Mouse (Mus musculus) thymus, postnatal 14 days (tissue): ENCODE measurements around the gene Hpse2.

Experiments
- DNase-seq: peaks from one replicate; pipeline ENCODE4 v3.0.0; 2021

The Hpse2 gene

DNA sequence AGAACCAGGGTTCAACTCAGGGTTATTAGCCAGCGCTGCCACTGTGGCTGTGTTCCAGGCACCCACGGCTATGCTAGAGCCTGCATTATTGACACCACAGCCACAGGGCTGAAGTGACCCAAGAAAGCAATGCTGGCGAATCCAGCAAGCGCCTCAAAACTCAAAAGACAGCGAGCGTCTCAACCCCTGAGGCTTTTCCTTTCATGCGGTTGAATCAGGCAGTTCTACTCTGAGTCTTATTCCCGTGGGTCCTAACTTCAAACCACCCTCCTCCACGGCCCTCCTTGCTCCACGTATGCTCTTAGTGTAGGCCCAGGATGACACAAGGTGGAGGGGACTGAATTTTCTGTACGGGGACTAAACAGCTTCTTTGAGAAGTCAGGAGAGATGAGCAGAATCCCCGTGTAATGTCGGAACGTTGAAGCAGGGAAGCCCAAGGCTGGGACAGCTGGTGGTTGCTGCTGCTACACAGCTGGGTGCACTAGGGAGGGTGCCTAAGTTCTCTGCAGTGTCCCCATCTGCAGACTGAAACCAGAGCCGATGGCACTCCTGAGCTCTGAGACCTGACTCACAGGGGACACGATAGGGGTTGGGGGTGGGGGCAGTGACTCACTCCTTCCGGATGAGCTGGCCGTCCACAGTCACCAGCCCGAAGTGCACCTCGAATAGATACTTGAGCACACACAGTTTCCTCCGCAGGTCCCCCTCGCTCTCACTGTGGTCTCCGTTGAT is 617.8 kb downstream of the Hpse2 start:
- DNase-seq: no peak

DNA sequence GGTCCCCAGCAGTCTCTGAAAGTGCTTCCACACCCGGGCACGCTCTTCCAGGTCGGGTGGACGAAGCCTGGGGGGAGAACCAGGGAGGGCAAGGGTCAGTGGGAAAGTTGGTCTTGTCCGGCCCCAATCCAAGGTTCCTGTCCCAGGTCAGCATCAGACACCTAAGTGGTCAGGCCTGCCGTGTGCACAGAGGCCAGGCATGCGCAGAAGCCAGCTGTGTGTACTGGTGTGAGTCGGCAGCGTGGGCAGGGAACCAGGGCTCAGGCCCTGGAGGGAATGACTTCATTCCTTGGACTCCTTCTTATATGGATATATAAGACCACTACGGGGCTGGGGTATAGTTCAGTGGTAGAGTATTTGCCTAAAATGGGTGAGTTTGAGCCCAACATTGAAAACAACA is 618.5 kb downstream of the Hpse2 start:
- DNase-seq: no peak

DNA sequence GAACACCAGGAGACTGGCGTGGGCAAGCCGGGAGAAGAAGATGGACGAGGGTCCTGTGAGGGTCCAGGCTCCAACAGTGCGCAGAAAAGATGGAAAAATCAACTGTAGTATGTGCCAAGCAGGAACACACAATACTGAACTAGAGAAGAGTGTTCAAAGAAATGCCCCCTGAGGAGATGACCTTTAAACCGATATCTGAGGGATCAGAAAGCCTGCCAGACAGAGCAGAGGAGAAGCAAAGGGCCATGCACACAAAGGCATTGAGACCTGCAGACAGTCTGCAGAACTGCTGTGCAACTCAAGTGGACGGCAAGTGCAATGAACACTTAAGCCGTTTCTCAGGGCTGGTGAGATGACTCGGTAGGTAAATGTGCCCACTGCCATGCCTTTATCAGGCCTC is 620.8 kb downstream of the Hpse2 start:
- DNase-seq: no peak

DNA sequence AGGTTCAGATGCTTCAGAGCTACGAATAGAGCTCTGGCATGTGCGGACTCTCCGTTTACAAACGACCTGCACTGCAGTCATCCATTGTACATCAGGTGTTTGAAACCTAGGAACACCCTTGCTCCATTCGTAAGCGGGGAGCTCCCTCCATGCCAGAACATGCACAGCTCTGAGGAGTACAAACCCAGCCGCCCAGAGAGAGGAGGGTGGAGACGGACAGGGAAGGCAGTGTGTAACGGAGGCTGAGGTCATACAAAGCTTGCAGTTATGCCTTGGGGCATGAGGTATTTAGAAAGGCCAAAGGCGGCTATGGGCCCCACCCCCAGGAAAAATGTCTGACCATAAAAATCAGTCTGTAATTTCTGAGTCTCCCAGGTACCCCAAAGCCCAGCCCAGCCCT is 623.8 kb downstream of the Hpse2 start:
- no peak for DNase-seq

DNA sequence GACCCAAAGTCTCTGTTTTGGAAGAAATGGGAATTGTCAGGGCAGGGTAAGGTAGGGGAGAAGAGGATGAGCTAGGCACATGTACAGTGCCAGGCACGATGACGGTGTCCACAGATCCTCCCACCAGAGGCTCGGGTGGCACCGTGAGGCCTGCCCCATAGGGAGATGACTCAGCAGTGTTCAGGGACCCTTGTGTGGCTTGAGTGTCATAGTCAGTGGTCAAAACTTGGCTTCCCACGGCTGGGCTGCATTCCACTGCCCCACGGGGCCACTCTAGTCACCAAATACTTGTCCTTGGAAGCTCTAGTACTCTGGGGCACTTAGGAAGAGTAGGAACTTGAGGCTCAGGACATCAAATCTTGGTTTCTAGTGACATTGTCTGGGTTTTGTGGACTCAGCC is 631.5 kb downstream of the Hpse2 start:
- no peak for DNase-seq

DNA sequence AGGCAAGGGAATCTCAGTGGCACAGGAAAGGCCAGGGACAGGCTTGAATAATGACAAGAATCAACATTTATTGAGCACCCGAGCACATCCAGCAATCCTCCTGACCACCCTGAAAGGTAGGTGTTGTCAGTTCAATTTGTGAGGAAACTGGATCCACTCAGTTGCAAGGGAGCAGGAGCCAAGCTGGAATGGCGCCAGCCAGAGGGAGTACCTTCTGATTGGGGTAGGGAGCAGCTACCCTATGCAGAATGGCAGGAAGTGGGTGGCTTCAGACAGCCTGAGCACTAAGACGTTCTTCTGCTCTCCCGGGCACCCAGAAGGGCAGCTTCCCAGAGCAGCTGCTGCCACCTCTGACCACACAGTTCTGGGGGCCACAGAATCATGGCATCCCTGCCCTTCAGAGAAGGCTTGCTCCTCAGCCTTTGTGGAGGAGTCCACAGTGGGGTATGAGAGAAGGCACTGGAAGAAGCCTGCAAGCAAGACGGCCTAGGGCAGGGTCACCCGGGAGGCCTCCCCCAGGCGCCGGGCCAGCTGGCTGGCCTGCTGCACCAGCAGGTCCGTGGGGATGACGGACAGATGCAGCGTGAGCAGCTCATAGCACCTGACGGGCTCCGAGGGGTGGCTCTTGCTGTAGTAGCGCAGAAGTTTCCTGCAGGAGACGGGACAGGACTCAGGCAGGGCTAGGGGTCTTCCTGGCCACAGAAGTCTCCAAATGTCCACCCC is 632.8 kb downstream of the Hpse2 start:
- no peak for DNase-seq

DNA sequence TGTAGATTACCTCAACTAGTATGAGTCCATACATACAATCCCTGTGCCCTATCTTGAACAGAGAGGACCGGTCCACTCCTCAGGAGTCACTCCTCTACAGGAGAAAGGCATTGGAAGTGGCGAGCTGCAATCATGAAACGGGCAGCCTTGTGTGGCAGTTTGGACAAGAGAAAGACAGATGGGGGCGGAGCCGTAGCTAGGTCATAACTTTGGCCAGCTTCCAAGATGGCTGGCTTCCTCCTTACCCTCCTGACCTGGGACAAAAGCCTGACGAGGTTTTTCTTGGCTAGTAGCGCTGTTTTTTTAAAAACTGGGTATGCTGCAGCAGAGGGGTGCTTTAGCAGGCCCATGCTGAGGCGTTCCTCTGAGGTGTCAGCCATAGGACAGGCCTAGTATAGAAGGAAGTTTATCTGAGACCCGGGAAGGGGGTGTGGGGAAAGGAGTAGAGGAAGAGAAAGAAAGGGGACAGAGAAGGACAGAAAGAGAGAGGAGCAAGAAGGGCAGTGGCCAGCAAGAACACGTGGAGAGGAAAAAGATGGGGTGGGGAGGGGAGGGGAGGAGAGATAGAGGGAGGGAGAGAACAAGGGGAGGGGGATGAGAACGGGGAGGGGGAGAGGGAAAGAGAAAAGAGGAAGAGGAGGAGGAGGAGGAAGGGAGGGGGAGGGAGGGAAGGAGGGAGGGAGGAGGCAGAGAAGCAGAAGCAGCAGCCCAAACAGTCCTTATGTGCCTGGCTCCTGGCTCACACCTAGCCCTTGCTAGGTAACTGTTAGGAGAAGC is 634.8 kb downstream of the Hpse2 start:
- DNase-seq: no peak

DNA sequence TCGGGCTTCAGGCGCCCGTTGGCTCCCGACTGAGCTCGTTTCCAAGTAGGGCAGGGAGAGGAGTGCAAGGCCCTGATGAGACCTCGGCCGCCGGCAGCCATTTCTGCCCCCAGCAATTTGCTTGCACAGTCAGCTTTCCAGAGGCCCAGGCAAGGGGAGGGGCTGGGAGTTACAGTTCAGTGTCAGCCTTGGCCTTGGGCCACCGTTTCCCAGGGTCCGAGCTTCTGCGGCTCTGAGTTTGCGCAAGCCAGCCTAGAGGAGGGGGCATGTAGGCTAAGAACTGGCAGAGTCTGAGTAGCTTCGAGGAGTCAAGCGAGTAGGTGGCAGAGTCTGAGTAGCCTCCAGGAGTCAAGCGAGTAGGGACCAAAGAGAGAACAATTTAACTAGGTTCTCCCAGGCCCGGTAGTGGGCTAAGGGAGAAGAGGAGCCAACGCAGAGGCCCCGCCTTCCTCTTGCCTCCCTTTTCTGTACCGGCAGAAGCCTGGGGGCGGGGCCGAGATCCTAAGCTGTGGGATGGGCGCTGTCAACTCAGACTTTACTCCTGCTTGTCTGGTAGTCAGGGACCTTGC is 635.7 kb downstream of the Hpse2 start, which contains the start of gene Pyroxd2:
Pyroxd2 (minus strand) TSS at position 413 of the 569 bp plus-strand sequence.
- peak; percentile 47 for DNase-seq

DNA sequence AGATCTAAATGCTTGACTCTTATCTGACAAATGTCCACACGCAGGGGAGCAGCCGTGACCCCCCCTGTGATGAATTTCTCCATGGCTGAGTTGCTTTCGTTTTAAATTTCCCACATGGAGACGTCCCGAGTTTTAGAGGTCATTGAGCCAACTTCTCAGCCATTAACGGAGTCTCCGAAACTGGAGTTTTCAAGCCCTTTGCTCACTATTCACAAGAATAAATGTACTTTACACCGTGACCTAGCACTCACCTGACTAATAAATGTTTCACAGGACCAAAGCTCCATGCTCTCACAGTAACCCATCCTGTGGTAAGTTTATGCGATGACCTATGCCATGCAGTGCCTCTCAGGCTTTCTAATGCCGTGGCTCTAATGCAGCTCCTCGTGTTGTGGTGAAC is 638.0 kb downstream of the Hpse2 start:
- DNase-seq: no peak

DNA sequence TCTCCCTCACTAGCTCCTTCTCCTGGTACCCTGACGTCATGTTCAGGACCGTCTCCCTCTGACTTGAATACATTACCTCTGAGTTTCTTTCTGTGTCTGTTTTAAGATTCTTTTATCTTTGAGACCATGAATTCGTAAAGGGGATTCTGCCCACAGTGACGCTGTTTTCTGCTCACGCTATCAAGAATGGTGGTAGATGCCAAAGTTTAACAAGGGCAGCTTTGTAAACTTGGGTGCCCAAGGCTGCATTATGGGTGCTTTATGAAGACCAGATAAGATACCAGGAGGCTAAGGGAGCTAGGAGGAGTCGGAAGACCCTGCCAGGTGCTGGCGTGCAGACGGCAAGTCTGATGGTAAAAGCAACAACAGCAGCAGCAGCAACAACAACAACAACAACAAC is 641.5 kb downstream of the Hpse2 start:
- DNase-seq: no peak

DNA sequence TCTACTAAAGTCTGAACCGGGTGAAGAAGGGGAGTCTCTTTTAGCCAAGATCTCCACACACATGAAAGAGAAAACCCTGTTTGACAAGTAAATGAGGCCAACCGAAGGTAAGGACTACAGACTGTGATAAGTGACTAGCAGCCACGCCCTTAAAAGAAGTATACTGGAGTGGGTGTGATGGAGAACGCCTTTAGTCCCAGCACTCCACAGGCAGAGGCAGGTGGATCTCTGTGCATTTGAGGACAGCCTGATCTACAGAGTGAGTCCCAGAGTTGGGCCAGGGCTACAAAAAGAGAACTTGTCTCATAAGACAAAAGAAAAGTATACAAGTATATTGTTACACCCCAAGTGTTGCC is 642.3 kb downstream of the Hpse2 start:
- no peak for DNase-seq

DNA sequence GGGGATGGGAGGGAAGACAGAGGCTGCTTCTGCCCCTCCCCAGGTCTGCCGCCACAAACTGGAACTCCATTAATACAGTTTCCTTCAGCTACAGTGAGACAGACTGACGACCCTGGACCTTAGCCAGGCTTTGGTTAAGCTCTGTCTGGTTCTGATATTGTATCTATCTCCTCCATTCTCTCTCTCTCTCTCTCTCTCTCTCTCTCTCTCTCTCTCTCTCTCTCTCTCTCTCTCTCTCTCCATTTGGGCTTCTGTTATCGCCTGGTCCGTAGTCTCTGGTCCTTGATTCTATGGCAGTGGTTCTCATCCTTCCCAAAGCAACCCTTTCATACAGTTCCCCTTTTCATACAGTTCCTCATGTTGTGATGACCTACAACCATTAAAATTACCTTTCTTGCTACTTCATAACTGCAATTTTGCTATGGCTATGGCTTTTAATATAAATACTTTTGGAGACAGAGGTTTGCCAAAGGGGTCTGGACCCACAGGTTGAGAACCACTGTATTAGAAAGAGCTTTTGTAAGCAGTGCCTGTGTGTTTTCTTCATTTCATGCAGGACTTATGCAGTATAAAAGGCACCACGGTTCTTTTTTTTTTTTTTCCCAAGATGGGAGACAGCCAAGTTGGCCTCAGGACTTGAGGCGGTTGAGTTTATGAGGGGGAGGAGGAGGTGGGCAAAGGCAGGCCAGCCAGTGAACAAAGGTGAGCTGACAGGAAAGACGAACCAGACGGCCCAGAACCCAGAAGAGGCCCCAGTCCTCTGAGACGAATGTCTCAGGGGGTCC is 642.9 kb downstream of the Hpse2 start:
- DNase-seq: no peak

DNA sequence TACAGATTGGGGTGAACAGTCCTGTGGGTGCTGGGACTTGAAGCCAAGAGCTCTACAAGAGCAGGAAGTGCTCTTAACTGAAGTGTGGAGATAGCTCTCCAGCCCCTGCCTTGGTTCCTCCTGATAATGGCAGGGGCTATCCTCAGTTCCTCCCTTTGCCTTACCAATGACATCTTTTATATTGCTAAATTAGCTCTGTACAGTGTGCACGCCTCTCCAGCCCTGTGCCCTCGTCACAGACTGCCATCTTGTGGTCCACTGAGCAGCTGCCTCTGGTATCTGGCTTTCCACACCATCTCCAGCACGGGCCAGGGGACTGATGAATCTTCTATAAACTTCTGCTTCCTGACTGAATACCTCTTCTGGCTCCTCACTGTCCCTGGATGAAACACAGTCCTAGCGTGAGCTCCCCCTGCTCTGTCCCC is 644.0 kb downstream of the Hpse2 start:
- DNase-seq: peak; percentile 28

DNA sequence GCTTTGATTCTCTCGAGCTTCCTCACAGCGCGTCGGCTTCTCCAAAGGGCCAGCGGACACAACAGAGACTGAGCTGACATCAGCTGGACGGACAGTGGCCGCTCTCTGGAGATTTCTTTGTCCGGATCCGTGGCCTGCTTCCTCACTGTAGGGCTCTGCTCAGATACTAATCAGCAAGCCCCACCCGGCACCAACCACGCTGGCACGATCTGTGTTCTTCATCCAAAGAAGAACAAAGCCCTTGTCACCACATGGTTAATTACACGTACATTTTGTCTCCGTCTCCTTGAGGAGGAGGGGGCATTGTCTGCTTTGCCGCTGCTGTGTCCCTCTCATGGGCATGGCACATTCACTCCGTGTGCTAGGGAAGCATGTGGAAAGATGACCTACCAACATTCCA is 644.9 kb downstream of the Hpse2 start:
- no peak for DNase-seq

DNA sequence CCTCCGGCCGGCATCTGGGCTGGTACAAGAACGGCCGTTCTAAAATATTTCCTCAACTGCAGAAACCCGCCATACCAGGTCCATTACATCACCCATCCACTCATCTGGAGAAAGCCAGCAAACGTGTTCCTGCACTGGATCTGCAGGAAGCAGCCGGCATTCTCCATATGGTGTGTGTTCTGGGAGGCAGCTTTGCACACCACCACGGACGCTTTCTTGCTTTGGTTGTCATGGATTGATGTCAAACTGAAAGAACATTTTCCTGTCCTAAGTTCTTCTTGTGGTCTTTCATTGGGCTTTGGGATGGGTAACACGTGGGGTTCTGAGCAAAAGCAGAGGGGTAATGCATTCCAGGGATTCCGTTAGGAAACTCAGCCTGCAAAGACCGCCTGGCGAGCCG is 646.3 kb downstream of the Hpse2 start:
- no peak for DNase-seq

DNA sequence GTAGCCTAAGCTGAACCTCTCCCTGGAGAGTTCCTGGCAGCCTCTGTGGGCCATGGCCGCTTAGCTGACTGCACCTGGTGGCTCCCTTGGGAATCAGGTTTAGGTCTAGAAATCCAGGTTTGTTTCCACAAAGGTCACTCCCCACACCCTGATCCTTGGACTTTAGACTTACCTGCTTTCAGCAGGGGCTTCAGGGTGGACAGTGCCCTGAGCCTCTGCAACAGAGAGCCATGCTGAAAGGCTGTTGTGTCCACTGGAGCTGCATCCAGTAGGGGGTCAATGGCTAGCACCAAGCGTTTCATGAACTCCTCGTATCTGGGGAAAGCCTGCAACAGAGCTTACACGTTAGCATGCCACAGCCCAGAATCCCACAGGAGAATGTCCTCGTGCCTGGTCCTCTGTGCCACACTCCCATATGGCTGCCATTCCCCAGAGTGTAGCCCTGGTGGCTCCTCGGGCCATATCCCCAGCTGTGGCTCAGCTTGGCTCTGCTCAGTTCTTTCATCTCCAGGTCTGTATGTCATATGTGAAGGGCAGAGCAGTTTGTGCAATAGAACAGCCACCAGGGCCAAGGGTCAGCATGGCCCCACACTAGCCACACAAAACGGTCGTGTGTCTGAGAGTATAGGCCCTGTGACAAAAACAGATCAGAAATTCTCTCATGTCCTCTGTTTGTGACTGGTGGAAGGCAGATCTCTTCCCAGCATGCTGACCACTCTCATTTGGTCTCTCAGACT is 647.8 kb downstream of the Hpse2 start:
- no peak for DNase-seq

DNA sequence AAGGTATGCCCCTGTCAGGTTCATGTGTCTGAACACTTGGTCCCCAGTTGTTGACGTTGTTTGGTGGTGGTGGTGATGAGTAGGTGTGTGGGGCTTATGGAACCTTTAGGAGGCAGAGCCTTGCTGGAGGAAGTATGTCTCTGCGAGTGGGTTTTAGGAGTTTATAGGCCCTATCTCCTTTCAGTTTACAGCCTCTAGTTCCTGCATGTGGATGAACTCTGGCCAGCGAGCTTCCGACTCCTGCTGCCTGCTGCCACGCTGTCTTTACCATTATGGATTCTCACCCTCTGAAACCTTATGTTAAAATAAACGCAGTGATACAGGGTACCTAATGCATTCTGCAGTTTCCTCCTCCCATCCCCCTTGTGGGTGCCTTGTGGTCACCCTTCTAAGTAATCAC is 648.4 kb downstream of the Hpse2 start:
- DNase-seq: no peak

DNA sequence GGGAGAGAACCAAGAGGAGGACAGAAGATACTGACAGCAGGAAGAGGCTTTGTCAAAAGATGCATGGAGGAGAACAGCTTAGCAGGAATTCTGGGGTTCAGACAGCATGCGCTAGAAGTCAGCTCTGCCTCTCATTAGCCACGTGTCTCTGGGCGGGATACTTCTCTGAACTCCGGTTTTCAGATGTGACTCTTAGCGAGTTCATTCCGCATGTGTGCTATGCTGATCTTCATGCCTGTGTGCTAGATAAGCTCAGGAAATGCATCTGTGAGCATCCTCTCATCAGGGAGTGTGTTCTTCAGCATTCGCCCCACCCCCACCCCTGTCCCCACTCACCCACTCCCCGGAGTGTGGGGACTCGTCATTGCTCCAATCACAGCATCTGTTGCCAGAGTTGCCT is 650.4 kb downstream of the Hpse2 start:
- no peak for DNase-seq
